Mouse (Mus musculus): Measurements from ENCODE around the gene Nap1l5. TPM values are rescaled to one million over a fixed set of nuclear protein-coding genes. Genes with fewer than 3 reads are reported as not detected.

Gene Nap1l5
- total RNA-seq (2021) = 10 to 100 TPM; 26.0 to 34.5 TPM
- polyA plus RNA-seq (2012; rRNA removed) = 7.4 and 15.8 TPM in 2 replicates
- long read RNA-seq, transcript Nap1l5-201 (1 exons, 1,844 nt) = major isoform, 17 of 19 reads
- long read RNA-seq, partial matches to known transcripts = 0 of 19 reads
- long read RNA-seq, other reads (novel, unspliced or antisense) = 2 of 19 reads

GRCm38 (mm10) chr6:58906852-58907261, at the start of gene Nap1l5:
Gene Nap1l5, minus strand, starts transcription at chr6:58907076.
- DNase-seq = peak; percentile 45

- peak; percentile 14 for DNase-seq
These were observed 44.5 kb upstream of the Nap1l5 start for GRCm38 (mm10) chr6:58951128-58951992.

- no peak for DNase-seq
These were observed 43.5 kb upstream of the Nap1l5 start for GRCm38 (mm10) chr6:58950410-58950809.

GRCm38 (mm10) chr6:58946840-58947239, 40.0 kb upstream of the Nap1l5 start:
- DNase-seq = no peak

GRCm38 (mm10) chr6:58946246-58946645, 39.4 kb upstream of the Nap1l5 start:
- DNase-seq = no peak

GRCm38 (mm10) chr6:58943958-58944357, 37.1 kb upstream of the Nap1l5 start:
- DNase-seq = no peak

- DNase-seq = no peak
These were observed 35.4 kb upstream of the Nap1l5 start for GRCm38 (mm10) chr6:58942276-58942675.

- no peak for DNase-seq
These were observed 30.9 kb upstream of the Nap1l5 start for GRCm38 (mm10) chr6:58937726-58938125.

- no peak for DNase-seq
These were observed 27.3 kb upstream of the Nap1l5 start for GRCm38 (mm10) chr6:58934144-58934543.

- DNase-seq = no peak
These were observed 26.5 kb upstream of the Nap1l5 start for GRCm38 (mm10) chr6:58933189-58933913.

- no peak for DNase-seq
These were observed 25.8 kb upstream of the Nap1l5 start for GRCm38 (mm10) chr6:58932515-58933188.

- DNase-seq = no peak
These were observed 24.3 kb upstream of the Nap1l5 start for GRCm38 (mm10) chr6:58931149-58931548.

- DNase-seq = peak; percentile 34
These were observed 23.1 kb upstream of the Nap1l5 start for GRCm38 (mm10) chr6:58929911-58930431.

GRCm38 (mm10) chr6:58927881-58928280, 21.0 kb upstream of the Nap1l5 start:
- peak; percentile 56 for DNase-seq

- no peak for DNase-seq
These were observed 15.6 kb upstream of the Nap1l5 start for GRCm38 (mm10) chr6:58922511-58922910.

GRCm38 (mm10) chr6:58921623-58922022, 14.7 kb upstream of the Nap1l5 start:
- DNase-seq = no peak

GRCm38 (mm10) chr6:58920735-58921134, 13.9 kb upstream of the Nap1l5 start:
- no peak for DNase-seq

- no peak for DNase-seq
These were observed 9.6 kb upstream of the Nap1l5 start for GRCm38 (mm10) chr6:58916498-58916897.

GRCm38 (mm10) chr6:58913971-58914370, 7.1 kb upstream of the Nap1l5 start:
- no peak for DNase-seq

- DNase-seq = no peak
These were observed 6.7 kb upstream of the Nap1l5 start for GRCm38 (mm10) chr6:58913551-58913950.

GRCm38 (mm10) chr6:58912842-58913241, 6.0 kb upstream of the Nap1l5 start:
- DNase-seq = no peak

GRCm38 (mm10) chr6:58907791-58908190, 915 bp upstream of the Nap1l5 start:
- DNase-seq = no peak

Measured in adrenal gland, adult 2 months (tissue).